Mouse (Mus musculus): ENCODE results near the gene Lmln.
"Not testable (repeated sequence)": the region's sequence is repeated elsewhere in the genome, so short reads cannot be mapped to it uniquely, and the experiment has no call there.

Lmln gene

GRCm38 (mm10) chr16:33062024-33062681 is at the start of gene Lmln:
Gene Lmln (plus strand): TSS chr16:33062521.
- DNase-seq (ENCODE audit: extremely low spot score, low read depth, low spot score), result peak; percentile 66

- DNase-seq (ENCODE audit: extremely low spot score, low read depth, low spot score), result no peak
Measured at GRCm38 (mm10) chr16:33013801-33014200, 48.5 kb upstream of the Lmln start.

- no peak for DNase-seq (ENCODE audit: extremely low spot score, low read depth, low spot score)
Measured at GRCm38 (mm10) chr16:33014921-33015320, 47.4 kb upstream of the Lmln start.

GRCm38 (mm10) chr16:33015396-33015907 is 46.9 kb upstream of the Lmln start:
- DNase-seq (ENCODE audit: extremely low spot score, low read depth, low spot score), result no peak

GRCm38 (mm10) chr16:33015986-33016385 is 46.3 kb upstream of the Lmln start:
- no peak for DNase-seq (ENCODE audit: extremely low spot score, low read depth, low spot score)

- DNase-seq (ENCODE audit: extremely low spot score, low read depth, low spot score), result no peak
Measured at GRCm38 (mm10) chr16:33017677-33018349, 44.5 kb upstream of the Lmln start.

GRCm38 (mm10) chr16:33019117-33019770 is 43.1 kb upstream of the Lmln start:
- DNase-seq (ENCODE audit: extremely low spot score, low read depth, low spot score), result no peak

GRCm38 (mm10) chr16:33021381-33021780 is 40.9 kb upstream of the Lmln start:
- DNase-seq (ENCODE audit: extremely low spot score, low read depth, low spot score), result no peak

- DNase-seq (ENCODE audit: extremely low spot score, low read depth, low spot score), result peak; percentile 58
Measured at GRCm38 (mm10) chr16:33023750-33024149, 38.6 kb upstream of the Lmln start.

- no peak for DNase-seq (ENCODE audit: extremely low spot score, low read depth, low spot score)
Measured at GRCm38 (mm10) chr16:33024456-33025104, 37.7 kb upstream of the Lmln start.

GRCm38 (mm10) chr16:33026357-33026756 is 36.0 kb upstream of the Lmln start:
- DNase-seq (ENCODE audit: extremely low spot score, low read depth, low spot score), result no peak

- DNase-seq (ENCODE audit: extremely low spot score, low read depth, low spot score), result no peak
Measured at GRCm38 (mm10) chr16:33036006-33036405, 26.3 kb upstream of the Lmln start.

- DNase-seq (ENCODE audit: extremely low spot score, low read depth, low spot score), result no peak
Measured at GRCm38 (mm10) chr16:33042682-33043081, 19.6 kb upstream of the Lmln start.

- no peak for DNase-seq (ENCODE audit: extremely low spot score, low read depth, low spot score)
Measured at GRCm38 (mm10) chr16:33043268-33043667, 19.1 kb upstream of the Lmln start.

GRCm38 (mm10) chr16:33048004-33048403 is 14.3 kb upstream of the Lmln start:
- DNase-seq (ENCODE audit: extremely low spot score, low read depth, low spot score), result no peak

- DNase-seq (ENCODE audit: extremely low spot score, low read depth, low spot score), result no peak
Measured at GRCm38 (mm10) chr16:33048686-33049085, 13.6 kb upstream of the Lmln start.

- no peak for DNase-seq (ENCODE audit: extremely low spot score, low read depth, low spot score)
Measured at GRCm38 (mm10) chr16:33049809-33050208, 12.5 kb upstream of the Lmln start.

GRCm38 (mm10) chr16:33053141-33053540 is 9.2 kb upstream of the Lmln start:
- no peak for DNase-seq (ENCODE audit: extremely low spot score, low read depth, low spot score)

- not testable (repeated sequence) for DNase-seq (ENCODE audit: extremely low spot score, low read depth, low spot score)
Measured at GRCm38 (mm10) chr16:33054927-33055326, 7.4 kb upstream of the Lmln start.

- DNase-seq (ENCODE audit: extremely low spot score, low read depth, low spot score), result no peak
Measured at GRCm38 (mm10) chr16:33055655-33056054, 6.7 kb upstream of the Lmln start.

- DNase-seq (ENCODE audit: extremely low spot score, low read depth, low spot score), result peak; percentile 93
Measured at GRCm38 (mm10) chr16:33056095-33056785, 6.1 kb upstream of the Lmln start, which contains the start of the genes Iqcg and Rpl35a. Gene Iqcg (minus strand): TSS chr16:33056218. Gene Rpl35a (plus strand): TSS chr16:33056453.
